Mouse (Mus musculus) kidney, adult 2 months (tissue): ENCODE measurements around the gene Gm38431.

ENCODE experiments used
- CTCF ChIP-seq: fragments of 200-500 bp; conservative IDR thresholded peaks from 2 replicates; pipeline ENCODE4 v1.5.1; 2011; ENCODE audit warnings: low read depth, mild to moderate bottlenecking, control low read depth, low read length, moderate library complexity, mixed read lengths; ENCODE audit not compliant: insufficient read depth, insufficient read length
- POLR2A ChIP-seq: fragments of 200-500 bp; IDR thresholded peaks from one replicate; pipeline ENCODE4 v1.6.1; 2011; ENCODE audit warnings: low read depth, low read length, control low read depth

- TF ChIP-seq CTCF, result no peak
- no peak for TF ChIP-seq POLR2A
Observed at GRCm38 (mm10) chr9:21030055-21030600, 61.7 kb downstream of the Gm38431 start.
